Mouse (Mus musculus): ENCODE results near the gene Sptan1.

The Sptan1 gene

DNA sequence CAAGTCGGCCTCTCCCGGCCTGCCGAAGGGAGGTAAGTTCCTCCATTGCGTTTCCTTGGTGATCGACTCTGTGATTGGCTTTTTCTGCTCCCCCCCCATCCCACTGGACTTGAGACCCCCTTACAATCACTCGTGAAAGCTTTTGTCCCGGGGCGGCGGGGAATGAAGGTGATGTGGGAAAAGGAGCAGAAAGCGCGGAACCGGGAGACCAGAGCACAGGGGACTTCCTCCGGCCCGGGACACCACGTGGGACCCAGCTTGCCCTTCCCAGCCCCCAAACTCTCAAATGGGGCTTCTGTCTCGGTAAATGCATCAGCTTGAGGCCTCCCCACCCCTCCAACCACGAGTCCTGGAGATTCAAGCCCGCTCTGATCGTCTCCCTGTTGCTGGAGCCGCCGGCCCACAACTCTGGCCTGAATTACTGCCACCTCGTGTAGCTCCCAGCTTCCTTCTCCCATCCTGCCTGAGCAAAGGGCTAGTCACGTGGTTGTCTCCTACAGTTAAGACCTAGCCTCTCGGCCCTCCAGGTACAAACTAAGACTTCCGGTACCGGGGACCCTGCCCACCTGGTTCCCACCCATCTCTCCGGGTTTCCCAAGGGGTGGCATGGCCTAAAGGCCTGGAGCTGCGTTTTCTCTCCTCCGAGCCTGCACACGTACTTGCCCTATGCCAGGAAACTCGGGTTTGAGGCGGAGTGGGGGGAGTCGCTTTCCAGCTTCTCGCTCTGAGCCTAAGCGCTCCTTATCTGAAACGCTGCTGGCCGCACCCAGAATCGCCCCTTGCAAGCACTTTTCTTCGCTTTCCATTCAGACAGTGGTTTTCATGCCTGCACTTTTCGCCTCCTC is 97.1 kb downstream of the Sptan1 start:
- DNase-seq: peak; percentile 40 to 61

DNA sequence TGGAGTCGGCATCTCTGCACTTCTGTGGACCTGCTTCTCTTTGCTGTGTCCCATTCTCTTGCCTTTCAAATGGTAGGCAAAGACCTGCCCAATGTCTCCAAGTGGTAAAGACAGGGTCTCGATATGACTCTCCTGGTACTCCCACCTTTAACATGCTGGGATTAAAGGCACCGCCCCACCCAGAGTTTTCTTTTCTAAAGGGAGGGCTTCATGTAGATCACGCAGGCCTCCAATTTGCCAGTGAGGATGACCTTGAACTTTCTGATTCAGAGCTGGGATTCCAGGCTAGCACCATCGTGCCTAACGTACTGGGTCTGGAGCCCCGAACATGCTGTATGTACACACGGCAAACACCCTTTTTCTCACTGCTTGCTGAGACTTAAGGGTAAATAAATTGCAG is 97.9 kb downstream of the Sptan1 start:
- no peak for DNase-seq

DNA sequence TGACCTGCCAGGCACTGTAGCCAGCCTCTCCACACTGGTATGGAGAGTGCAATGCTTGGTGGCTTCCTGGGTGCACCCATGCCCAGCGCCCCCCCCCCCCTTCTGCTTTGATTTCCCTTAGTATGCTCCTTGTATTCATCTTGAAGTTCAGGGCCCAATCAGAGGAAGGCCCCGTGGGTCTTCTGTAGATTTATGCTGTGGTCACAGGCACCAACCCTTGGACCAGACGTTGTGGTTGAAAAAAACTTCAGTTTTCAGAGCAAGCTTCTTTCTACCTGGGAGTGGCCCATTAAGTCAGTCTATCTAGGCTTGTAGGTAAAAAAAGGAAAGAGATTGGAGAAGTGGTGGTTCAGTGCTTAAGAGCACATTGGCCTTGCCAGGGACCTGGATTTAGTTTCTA is 98.4 kb downstream of the Sptan1 start:
- no peak for DNase-seq

DNA sequence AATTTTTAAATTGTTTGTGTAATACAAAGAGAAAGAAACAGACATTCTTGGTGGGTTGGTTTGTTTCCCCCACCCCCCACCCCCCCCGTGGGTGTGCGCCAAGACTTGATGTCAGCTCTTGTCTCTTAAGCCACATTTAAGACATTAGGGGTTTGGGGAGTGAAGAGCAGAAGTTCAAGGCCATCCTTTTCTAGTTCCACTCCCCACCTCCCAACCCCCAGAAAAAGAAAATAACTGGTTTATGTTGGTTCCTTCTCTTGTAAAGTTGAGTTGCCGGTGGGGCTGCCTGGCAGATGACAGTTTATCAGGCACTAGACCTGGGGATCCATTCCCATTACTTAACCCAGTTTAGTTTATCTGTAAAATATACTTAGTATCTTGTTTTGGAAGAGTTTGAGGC is 98.9 kb downstream of the Sptan1 start:
- no peak for DNase-seq

DNA sequence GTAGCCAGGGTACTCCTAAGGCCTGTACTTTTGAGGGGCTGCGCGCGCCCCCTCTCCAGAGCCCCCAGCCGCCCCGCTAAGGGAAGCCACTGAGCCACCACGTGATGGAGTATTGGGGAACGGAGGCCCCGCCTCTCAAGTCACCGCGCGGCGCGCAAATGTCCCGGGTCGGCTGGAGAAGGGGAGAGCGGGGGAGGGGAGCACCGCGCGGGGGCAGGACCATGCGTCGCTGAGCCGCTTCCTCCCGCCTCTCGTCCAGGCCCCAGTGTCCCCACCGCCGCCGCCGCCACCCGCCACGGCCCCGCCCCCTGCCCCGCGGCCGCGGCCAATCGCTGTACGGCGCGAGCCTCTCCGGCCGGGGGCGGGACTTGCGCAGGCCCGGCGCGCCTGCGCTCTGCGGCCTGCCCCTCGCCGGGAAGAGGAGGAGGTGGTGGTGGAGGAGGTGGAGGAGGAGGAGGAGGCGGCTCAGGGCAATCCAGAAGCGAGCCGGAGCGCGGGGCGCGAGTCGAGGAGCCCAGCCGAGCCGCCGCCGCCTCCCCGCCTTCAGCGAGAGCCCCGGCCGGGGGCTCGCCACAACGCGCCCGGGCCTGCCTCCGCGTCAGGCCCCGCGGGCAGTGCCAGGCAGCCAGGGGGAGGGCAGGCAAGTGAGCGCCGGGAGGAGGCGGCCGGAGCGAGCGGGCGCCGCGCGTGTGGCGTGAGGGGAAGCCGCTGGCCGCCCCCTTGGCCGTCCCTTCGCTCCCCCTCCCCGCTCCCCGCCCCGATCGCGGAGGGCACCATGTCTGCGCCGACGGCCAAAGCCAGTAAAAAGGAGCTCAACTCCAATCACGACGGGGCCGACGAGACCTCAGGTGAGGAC is 100.9 kb downstream of the Sptan1 start:
- peak; percentile 94 to 97 for DNase-seq

DNA sequence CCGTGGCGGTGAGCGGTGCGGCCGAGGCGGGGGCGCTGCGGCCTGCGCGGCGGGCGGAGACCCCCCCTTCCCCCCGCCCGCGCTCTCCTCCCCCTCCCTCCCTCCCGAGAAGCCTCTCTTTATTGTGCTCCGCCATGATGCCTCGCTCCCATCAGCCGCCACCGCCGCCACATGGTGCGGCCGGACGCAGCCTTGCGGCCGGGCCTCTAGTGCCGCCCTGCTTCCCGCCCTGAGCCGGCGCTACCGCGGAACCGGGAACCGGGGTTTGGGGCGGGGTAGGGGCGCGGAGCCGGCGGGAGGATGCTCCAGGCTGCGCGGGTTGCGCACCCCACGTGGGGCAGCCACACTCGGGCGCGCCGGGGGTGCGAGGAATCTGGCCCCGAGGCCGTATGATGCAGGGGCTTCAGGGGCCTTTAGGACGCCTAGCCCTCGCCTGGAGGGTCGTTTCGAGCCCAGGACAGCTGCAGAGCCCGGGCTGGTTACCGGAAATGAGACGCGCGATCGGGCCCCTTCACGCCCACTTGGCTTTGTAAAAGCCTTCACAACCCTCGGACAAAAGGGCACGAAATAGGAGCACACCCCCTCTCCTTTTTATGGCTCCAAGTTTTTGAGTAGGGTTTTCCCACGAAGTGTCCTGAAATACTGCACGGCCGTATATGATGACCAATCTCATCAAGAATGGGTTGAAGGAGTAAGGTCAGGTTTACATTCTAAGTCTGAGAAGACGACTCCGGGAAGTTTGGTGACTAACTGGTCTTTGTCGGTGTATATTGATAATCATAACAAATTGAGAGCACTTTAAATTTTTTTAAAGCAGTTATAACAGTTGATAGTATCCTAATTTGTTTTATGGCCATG is 101.9 kb downstream of the Sptan1 start:
- DNase-seq: peak; percentile 49 to 55

DNA sequence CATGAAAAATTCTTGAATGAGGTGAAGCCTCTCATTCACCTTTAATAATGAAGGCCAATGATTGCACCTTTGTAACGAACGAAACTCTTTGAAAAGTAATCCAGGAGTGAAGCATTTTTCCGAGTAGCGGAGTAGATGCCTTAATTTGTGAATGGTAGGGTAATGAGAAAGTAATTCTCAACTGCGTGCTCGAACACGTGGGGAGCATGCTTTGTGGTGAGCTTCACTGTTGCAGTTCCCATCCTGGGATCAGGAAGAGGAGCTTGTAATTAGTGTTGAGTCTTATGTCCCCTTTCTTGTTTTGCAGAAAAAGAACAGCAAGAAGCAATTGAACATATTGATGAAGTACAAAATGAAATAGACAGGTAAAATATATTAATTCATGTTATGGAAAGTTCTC is 102.6 kb downstream of the Sptan1 start:
- DNase-seq: no peak

DNA sequence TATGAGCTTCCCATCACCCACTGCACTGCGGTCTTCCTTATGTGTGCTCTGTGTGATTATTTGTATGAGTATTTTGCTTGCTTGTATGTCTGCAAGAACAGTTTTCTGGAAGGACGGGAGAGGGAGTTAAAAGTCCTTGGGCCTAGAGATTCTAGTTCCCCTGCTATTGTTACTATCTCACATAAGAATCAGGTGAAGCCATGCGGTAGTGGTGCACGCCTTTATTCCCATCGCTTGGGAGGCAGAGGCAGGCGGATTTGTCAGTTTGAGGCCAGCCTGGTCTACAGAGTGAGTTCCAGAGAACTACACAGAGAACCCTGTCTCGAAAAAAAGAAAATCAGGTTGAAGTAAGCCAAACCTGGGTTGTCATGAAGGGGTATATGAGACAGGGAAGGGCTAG is 107.5 kb downstream of the Sptan1 start:
- DNase-seq: no peak

DNA sequence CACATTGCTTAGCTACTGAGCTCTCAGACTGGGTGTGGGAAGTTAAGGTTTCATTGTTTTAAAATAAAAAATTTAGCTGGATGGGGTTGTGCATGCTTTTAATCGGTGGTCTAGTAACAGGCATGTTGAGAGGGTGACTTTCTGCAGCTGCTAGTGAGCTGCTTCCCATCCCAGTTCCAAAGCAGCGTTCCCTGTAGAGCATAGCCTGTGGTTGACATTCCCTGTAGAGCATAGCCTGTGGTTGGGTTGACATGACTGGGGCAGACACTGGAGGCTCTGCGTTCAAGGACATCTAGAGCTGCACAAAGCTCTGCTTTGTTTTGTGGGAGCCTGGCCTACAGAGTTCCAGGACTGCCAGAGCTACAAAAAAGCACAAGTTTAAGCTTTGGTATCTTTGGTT is 107.9 kb downstream of the Sptan1 start:
- DNase-seq: no peak

DNA sequence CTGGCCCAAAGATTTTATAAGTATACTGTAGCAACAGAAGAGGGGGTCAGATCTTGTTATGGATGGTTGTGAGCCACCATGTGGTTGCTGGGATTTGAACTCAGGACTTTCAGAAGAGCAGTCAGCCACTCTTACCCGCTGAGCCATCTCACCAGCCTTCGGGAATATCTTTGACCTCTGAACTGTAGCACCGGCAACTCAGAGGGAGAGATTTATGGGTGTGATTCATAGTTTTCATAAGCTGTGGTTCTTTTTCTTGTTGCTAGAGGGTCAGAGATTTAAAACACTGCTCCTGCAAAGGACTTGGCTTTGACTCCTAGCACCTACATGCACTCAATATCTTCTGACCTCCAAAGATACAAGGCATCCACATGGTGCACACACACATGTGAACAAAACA is 110.3 kb downstream of the Sptan1 start:
- DNase-seq: no peak

DNA sequence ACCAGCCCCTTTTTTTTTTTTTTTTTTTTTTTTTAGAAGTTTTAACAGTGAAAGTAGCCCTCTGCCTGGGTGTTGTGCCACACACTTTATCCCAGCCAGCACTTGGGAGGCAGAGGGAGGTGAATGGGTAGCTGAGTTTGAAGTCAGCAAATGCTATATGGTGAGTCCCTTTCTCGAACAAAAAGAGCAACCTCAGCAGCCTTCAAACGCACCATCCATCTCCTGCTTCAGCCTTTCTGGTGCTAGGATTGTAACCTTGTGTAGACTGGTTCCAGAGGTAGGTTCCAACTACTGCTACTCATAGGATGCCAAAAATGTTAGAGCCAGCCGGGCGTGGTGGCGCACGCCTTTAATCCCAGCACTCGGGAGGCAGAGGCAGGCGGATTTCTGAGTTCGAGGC is 111.1 kb downstream of the Sptan1 start:
- no peak for DNase-seq

DNA sequence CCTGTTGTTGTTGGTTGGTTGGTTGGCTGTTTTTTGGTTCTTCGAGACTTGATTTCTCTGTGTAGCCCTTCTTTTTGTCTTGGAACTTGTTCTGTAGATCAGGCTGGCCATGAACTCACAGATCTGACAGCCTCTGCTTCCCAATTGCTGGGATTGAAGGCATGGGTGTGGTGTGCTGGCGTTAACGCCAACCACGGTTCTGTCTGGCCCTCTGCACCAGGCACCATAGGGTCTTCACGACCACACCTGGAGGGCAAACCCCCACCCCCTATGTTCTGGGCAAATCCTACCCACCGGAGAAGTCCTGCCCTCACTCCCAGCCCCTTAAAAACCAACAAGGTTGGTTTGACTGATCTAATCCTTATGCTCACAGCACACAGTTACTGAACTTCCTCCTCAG is 111.6 kb downstream of the Sptan1 start:
- DNase-seq: no peak

DNA sequence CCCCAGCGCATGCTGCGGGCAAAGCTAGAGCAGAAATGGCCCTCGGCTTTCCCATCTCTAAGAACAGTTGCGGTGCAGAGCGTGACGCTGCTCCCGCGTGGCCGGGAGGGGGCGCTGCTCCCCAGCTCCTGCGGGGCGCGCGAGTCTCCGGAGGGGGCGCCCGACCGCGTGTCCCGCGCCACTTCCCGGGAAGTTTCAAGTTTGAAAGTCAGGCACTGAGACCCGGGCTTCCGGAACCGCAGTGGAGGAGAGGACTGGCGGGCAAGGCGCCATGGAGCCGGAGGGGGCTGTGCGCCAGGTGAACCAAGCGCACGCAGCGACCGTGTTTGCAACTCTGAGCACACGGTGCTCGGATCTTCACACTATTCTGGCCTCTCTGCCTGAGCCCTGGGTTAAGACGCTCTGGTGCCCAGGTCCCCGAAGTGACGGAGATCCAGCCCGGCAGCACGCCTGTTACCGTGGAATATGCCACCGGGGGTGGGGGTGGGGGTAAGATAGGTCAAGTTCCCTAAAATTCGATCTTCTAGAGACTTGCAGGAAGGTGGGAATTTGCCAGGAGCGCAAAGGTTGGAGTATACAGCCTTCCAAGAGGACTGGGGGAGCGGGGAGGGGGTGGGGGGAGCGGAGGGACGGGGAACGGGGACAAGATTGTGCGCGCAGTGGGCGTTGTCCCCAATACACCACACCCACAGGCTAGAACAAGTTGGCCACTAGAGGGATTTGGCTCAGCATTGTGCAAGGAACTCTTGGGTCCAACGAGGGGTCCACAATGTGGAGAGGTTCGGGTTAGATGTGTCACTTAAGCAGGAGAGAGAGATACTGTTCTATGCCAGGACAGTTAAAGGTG is 112.4 kb downstream of the Sptan1 start, which contains the start of gene Pkn3:
Pkn3 (plus strand) TSS at position 183 of the 847 bp plus-strand sequence.
- DNase-seq: peak; percentile 63 to 83

DNA sequence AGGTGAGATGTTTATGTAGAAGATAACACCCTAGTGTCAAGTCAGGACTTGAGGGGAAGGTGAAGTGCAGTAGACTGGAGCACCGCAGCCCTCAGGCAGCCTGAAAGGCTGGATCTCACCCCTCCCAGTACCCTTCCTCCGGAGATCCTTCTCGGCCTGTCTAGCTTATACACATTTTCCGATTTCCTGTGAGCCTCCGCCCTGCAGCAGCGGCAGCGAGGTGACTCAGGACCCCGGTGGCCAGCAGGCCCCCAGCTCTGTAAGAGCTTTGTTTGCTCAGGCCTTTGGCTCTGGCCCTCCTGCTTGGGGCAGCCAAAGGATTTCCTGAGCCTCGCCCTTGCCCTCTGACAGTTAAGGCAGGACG is 113.0 kb downstream of the Sptan1 start:
- DNase-seq: no peak

DNA sequence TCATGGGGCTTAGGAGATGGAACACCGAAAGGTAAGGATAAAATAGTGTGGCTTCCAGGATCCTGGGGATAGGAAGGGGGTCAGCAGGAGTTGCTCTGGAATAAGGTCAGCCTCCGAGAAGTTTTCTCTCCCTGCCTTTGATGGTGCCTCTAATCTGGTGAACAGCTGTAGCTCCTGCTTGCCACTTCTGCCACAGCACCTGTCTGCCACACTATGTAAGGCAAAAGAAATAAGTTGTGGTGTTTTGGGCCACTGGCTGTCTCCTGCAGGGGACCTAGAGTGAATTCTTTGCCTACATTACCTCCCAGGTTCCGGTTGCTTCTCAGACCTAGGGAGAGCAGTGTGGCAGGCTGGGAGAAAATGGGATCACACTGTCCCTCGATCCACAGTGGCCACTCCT is 113.4 kb downstream of the Sptan1 start:
- no peak for DNase-seq

DNA sequence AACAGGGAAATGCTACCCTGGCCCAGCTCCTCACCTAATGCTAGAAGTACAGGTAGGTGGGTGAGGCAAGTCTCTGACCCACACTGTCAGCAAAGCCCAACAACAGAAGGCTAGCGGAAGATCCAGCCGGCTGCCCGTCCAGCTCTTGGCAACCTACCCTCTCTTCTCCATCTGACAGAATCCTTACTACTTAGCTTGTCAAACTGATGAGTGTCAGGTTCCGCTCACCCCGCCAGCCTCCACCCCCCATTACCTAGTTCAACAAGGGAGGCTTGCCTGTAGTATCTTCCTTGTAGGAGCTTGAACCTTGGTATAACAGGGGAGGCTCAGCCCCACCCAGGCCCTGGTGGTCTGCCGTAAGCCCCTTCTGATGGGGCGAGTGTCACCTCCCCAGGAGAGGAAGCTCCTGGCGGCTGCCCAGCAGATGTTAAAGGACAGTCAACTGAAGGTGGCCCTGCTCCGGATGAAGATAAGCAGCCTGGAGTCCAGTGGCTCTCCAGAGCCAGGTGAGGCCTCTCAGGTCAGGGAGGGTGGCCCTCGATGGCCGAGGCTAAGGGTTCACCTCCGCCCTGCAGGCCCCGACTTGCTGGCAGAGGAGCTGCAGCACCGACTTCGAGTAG is 114.9 kb downstream of the Sptan1 start:
- DNase-seq: no peak
